Mouse (Mus musculus) liver, postnatal 0 days (tissue): ENCODE results near the gene Hist1h2an. TPM values are rescaled to one million over a fixed set of nuclear protein-coding genes. Genes with fewer than 3 reads are reported as not detected.
"Not testable (repeated sequence)": the region's sequence is repeated elsewhere in the genome, so short reads cannot be mapped to it uniquely, and the experiment has no call there.

Experiments used
- ATAC-seq: fragments of 200-750 bp; cut with Nextera tagmentation; 2 replicates; pipeline ENCODE4 v1.8.0; 2017; ENCODE audit warnings: mild to moderate bottlenecking, moderate library complexity
- DNase-seq: peaks from one replicate; pipeline ENCODE4 v3.0.0-alpha.2; 2016
- H3K27ac ChIP-seq: fragments of 300-500 bp; sonication (generic); 2 replicates; pipeline ENCODE4 v1.5.1; 2014; ENCODE audit warnings: antibody characterized with exemption, moderate library complexity, mild to moderate bottlenecking, low read depth
- H3K27me3 ChIP-seq: fragments of 300-500 bp; sonication (generic); 2 replicates; pipeline ENCODE4 v1.6.1; 2014; ENCODE audit warnings: low read length, control low read depth, mixed read lengths; ENCODE audit not compliant: insufficient read depth
- H3K36me3 ChIP-seq: fragments of 300-500 bp; sonication (generic); replicated peaks from 2 replicates; pipeline ENCODE4 v1.6.1; 2014; ENCODE audit warnings: mild to moderate bottlenecking, control low read depth, low read length, moderate library complexity, mixed read lengths; ENCODE audit not compliant: insufficient read depth
- H3K4me1 ChIP-seq: fragments of 300-500 bp; sonication (generic); 2 replicates; pipeline ENCODE4 v1.6.1; 2014; ENCODE audit warnings: antibody characterized with exemption, mild to moderate bottlenecking, control low read depth; ENCODE audit not compliant: insufficient read depth
- H3K4me2 ChIP-seq: fragments of 300-500 bp; sonication (generic); 2 replicates; pipeline ENCODE4 v1.6.1; 2014; ENCODE audit warnings: low read depth, mild to moderate bottlenecking, low read length, moderate library complexity, mixed read lengths
- H3K4me3 ChIP-seq: fragments of 300-500 bp; sonication (generic); 2 replicates; pipeline ENCODE4 v1.5.1; 2014; ENCODE audit warnings: low read depth, low read length
- H3K9ac ChIP-seq: fragments of 300-500 bp; sonication (generic); replicated peaks from 2 replicates; pipeline ENCODE4 v1.6.1; 2014; ENCODE audit warnings: mild to moderate bottlenecking, moderate library complexity
- H3K9me3 ChIP-seq: fragments of 300-500 bp; sonication (generic); 2 replicates; pipeline ENCODE4 v1.6.1; 2016; ENCODE audit warnings: mild to moderate bottlenecking, control low read depth, low read length, mixed read lengths
- CTCF ChIP-seq: sonication (generic); IDR thresholded peaks from 2 replicates; pipeline ENCODE4 v1.5.1; 2016; ENCODE audit warnings: antibody characterized with exemption, low read depth
- EP300 ChIP-seq: IDR thresholded peaks from 2 replicates; pipeline ENCODE4 v1.6.1; 2016; ENCODE audit warnings: antibody characterized with exemption, low read depth, mild to moderate bottlenecking
- WGBS: fragments of 180-500 bp; shearing (Covaris S2); extraction: QIAGEN DNeasy Blood & Tissue Kit; methylation state at CpG from one replicate; pipeline ENCODE4 v1.1.7; 2014; ENCODE audit not compliant: insufficient replicate concordance; 5-methylcytosine and 5-hydroxymethylcytosine counted together
- polyA plus RNA-seq: library from polyadenylated mRNA; unstranded; fragments of >200 nt; fragmentation: Nextera tagmentation; extraction: Ambion mirVana; gene quantifications from 2 replicates; pipeline ENCODE4 v1.2.1, GENCODE M21; 2015

Hist1h2an gene
- polyA plus RNA-seq, 1 experiment from 2014 or later = 11.4 TPM

GRCm38 (mm10) chr13:21811074-21811473 lies 24.1 kb upstream of the Hist1h2an start:
- H3K27ac ChIP-seq, H3K4me2 ChIP-seq, H3K36me3 ChIP-seq, H3K4me3 ChIP-seq, H3K27me3 ChIP-seq, H3K9me3 ChIP-seq, H3K4me1 ChIP-seq, H3K9ac ChIP-seq, DNase-seq: not testable (repeated sequence)
- no CpG with 5 or more reads among the region's 8 CpGs for WGBS
- ATAC-seq = peak; percentile 19

GRCm38 (mm10) chr13:21810073-21810472 lies 23.1 kb upstream of the Hist1h2an start, which contains the start of the genes Hist1h2bq and Hist1h2ao:
Hist1h2bq (minus strand) TSS chr13:21810197.
Hist1h2ao (plus strand) TSS chr13:21810465.
- peak; percentile 88 for ATAC-seq
- not testable (repeated sequence) for H3K9me3 ChIP-seq, H3K9ac ChIP-seq, H3K27me3 ChIP-seq, H3K4me2 ChIP-seq, H3K4me3 ChIP-seq, H3K27ac ChIP-seq, DNase-seq, H3K36me3 ChIP-seq, H3K4me1 ChIP-seq
- WGBS = no CpG with 5 or more reads among the region's 23 CpGs

GRCm38 (mm10) chr13:21803058-21803457 lies 16.0 kb upstream of the Hist1h2an start:
- not testable (repeated sequence) for H3K36me3 ChIP-seq, H3K27me3 ChIP-seq, H3K4me3 ChIP-seq, DNase-seq, H3K4me2 ChIP-seq, H3K9me3 ChIP-seq, H3K4me1 ChIP-seq, H3K9ac ChIP-seq, H3K27ac ChIP-seq
- peak; percentile 82 for ATAC-seq
- WGBS = no CpG with 5 or more reads among the region's 4 CpGs

GRCm38 (mm10) chr13:21797163-21797562 lies 10.1 kb upstream of the Hist1h2an start:
- not testable (repeated sequence) for DNase-seq, H3K4me3 ChIP-seq, H3K4me1 ChIP-seq, H3K9me3 ChIP-seq, H3K9ac ChIP-seq, H3K27me3 ChIP-seq, H3K4me2 ChIP-seq, H3K36me3 ChIP-seq, ATAC-seq, H3K27ac ChIP-seq

GRCm38 (mm10) chr13:21795584-21795983 lies 8.6 kb upstream of the Hist1h2an start:
- Histone ChIP-seq H3K4me3 (no peak overlapping the region), H3K9me3 (no peaks in the 10 kb centered on the region), H3K36me3 (no peaks in the 10 kb centered on the region), H3K9ac (no peak overlapping the region), H3K27me3 (no peaks in the 10 kb centered on the region), H3K4me2 (no peak overlapping the region), H3K4me1 (peaks cover 5% of the 10 kb centered on the region), H3K27ac (no peak overlapping the region)
- no peak for ATAC-seq
- TF ChIP-seq CTCF (no peak), EP300 (no peak)
- no peak for DNase-seq
- WGBS = 87% methylated on average over 7 of the region's 7 CpGs

- Histone ChIP-seq H3K27me3 (no peaks in the 10 kb centered on the region), H3K36me3 (no peaks in the 10 kb centered on the region), H3K4me1 (peaks cover 14% of the 10 kb centered on the region), H3K9me3 (no peaks in the 10 kb centered on the region), H3K4me2 (peak overlapping the region; percentile 54), H3K9ac (peak overlapping the region; percentile 44; the same call in 1 of the 2 replicates), H3K4me3 (no peak overlapping the region), H3K27ac (no peak overlapping the region)
- no peak for ATAC-seq
- WGBS = 32% methylated on average over 17 of the region's 18 CpGs
- no peak for DNase-seq
- no peak for TF ChIP-seq CTCF
- no peak for TF ChIP-seq EP300
Measured at GRCm38 (mm10) chr13:21790601-21791283, 3.7 kb upstream of the Hist1h2an start.

GRCm38 (mm10) chr13:21789925-21790324 lies 2.9 kb upstream of the Hist1h2an start:
- no peak overlapping the region for H3K27ac ChIP-seq
- no peak overlapping the region for H3K4me2 ChIP-seq
- H3K4me1 ChIP-seq = peaks cover 15% of the 10 kb centered on the region
- no peaks in the 10 kb centered on the region for H3K27me3 ChIP-seq
- ATAC-seq (no peak), DNase-seq (no peak)
- 54% methylated on average over 6 of the region's 6 CpGs for WGBS
- TF ChIP-seq CTCF (no peak), EP300 (no peak)
- H3K9ac ChIP-seq = no peak overlapping the region
- no peak overlapping the region for H3K4me3 ChIP-seq
- no peaks in the 10 kb centered on the region for H3K9me3 ChIP-seq
- no peaks in the 10 kb centered on the region for H3K36me3 ChIP-seq
